Mouse (Mus musculus) thymus, postnatal 10 days (tissue): ENCODE results near the gene Dld.

ENCODE experiments used
- DNase-seq, 2 experiments: peaks; one replicate each; pipeline ENCODE4 v3.0.0; 2021; ENCODE audit warnings: low spot score in 2 of 2

Gene Dld

DNA sequence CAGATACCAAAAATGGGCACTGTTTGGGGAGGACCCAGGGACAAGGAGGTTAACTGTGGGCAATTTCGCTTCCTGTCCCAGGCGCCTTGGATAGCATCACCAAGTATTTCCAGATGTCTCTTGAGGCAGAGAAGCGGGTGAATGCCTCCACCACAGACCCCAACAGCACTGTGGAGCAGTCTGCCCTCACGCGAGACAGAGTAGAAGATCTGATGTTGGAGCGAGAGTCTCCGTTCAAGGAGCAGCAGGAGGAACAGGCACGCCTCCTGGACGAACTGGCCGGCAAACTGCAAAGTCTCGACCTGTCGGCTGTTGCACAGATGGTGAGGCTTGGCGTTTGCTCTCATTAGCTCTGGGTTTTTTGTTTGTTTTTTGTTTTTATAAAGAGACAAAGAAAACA, 30.4 kb downstream of the Dld start:
- DNase-seq = no peak

GRCm38 (mm10) chr12:31318409-31318963, 32.8 kb downstream of the Dld start:
- DNase-seq = no peak

DNA sequence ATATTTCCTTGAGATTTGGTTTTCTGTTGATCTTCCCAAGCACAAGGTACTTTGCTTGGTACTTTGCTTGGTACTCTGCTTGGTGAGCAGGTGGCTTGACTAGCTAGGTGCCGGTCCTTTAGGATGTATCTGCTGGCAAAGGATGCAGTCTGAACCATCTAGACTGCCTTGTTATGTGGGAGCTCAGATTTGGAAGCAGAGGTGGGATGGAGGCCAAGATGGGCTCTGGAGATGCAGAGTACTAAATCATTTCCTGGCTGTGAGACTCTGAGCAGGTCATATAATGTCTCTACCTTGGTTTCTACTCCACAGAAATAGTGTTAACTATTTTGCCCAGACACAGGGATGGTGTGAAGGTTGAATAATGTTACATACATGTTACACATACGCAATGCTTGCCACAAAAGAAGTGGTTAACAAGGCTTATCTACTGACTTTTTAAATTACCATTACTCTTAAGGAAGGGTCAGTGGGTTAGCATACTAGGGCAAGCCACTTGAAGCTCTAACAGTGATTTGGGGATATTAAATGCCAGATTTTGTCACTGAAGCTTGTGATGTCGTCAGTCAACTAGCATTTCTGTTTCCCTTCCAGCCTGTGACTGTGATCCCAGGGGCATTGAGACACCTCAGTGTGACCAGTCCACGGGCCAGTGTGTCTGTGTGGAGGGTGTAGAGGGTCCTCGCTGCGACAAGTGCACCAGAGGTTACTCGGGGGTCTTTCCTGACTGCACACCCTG, 33.4 kb downstream of the Dld start:
- no peak for DNase-seq

GRCm38 (mm10) chr12:31315961-31316360, 35.3 kb downstream of the Dld start:
- DNase-seq = no peak

DNA sequence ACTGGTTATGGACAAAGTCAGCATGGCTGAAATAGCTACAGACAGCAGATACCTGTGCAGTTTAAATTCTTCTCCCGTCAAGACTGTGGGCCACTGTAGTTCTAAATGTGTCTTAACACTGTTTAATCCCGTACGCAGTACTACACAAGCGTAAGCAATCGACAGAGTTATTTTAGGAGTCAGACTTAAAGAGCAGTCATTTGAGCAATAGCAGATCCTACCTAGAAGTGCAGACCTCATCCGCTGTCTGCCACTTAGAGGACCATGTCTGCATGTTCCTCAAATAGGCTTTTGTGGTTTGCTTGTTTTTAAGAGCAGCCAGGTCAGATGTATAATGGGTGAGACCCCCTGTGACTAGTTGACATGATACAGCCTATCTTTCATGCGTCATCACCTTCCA, 36.9 kb downstream of the Dld start:
- no peak for DNase-seq

DNA sequence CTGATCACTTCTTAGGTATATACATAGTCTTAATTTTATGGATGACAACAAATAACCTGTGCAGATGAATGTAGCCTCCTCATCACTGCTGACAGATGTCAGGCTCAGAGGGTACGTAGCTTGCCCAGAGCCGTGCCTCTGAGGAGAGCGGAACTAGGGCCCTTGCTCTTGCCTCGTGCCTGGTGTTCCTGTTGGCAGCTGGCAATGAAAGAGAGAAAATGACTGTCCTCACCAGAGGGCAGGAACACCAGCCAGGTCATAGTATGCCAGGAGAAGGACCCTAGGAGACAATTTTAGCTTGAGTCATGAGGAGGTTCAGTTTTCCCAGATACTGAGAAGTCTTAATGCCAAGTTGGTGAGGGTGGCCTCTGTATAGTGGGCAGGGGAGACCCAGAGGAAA, 38.1 kb downstream of the Dld start:
- no peak for DNase-seq

GRCm38 (mm10) chr12:31312281-31312680, 39.0 kb downstream of the Dld start:
- DNase-seq = no peak

DNA sequence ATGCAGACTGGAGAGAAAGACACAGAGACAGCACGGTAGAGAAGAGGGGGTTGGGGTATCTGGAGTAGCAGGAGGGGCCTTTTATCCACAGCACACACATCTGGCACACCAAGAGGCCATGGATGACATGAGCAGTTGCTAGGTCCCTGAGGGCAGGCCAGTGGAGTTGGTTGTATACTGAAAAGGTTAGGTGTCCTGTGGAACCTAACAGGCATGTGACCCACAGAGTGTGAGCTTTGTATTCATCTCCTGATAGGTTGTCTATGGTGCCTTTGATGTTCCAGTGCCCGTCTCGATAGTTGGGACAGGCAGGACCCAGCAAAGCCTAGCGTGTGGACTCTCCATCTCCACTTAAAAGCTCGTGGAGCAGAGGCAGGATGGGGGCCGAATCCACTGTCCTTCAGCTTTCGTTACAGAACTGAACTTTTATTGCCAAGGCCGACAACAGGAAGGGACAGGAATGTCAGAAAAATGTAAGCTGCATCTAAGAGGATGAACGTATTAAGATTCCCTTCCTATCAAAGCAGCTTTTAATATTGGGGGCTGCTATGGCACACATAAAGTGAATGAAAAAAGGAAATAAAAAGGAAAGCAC, 39.5 kb downstream of the Dld start:
- DNase-seq = no peak

DNA sequence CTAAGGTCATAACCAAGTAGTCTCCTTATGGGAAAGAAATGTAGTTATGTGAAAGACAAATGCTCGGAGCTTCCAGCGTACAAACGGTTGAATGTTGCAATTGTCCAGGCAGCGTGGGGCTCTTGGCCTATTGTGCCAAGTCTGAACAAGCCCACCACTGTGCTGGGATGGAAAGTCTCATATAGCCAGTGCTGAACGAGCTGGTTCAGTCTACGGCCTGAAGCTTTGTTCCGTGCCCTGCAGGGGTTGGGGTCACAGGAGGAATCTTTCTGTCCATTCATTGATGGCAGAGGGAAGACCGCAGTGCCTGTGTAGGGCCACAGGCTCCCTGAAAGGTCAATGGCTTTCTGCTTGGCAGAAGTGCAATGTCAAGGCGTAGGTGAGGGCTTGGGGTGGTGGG, 40.6 kb downstream of the Dld start:
- no peak for DNase-seq

DNA sequence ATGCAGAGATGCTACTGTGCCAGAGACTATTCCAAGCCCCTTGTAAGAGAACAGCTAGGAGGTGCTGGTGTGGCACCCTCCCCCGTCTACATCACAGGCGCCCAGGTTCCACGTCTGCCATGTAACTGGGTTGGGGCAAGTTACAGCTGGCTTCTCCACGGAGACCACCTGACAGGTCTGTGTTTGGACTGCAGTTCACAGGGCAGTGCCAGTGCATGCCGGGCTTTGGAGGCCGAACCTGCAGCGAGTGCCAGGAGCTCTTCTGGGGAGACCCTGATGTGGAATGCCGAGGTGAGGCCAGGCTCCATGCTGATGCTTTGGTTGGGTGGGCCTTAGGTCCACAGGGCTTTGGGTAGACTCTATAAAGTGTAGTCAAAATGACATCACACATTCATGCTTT, 43.5 kb downstream of the Dld start:
- no peak for DNase-seq

- no peak for DNase-seq
Measured at GRCm38 (mm10) chr12:31307011-31307410, 44.2 kb downstream of the Dld start.

DNA sequence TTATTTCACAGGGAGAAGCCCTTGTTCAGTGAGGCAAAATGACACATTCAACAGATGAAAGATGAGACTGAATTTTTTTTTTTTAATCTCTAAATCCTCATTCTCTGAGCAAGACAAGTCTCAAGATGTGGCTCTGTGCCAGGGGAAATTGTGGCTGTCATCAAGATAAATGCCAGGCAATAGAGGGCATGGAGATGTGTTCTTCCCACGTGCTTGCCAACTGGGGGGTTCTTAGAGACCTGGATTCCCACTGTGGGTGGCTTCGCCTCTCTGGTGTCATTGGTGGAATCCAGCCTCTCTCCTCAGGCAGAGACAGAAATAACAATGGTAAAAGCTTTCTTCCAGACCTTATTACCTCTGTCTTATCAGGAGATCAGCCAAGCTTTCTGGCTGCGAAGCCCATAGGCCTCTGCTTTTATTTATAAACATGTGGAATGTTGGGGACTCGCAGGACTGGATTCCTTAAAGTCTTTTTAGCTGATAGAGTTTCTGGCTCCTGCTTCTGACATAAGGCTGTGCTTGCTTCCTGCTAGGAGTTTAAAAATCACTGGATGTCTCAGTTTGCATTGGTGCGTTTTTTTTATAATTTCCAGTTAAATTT, 45.1 kb downstream of the Dld start:
- DNase-seq = no peak

- no peak for DNase-seq
Measured at GRCm38 (mm10) chr12:31302766-31303511, 48.3 kb downstream of the Dld start.

DNA sequence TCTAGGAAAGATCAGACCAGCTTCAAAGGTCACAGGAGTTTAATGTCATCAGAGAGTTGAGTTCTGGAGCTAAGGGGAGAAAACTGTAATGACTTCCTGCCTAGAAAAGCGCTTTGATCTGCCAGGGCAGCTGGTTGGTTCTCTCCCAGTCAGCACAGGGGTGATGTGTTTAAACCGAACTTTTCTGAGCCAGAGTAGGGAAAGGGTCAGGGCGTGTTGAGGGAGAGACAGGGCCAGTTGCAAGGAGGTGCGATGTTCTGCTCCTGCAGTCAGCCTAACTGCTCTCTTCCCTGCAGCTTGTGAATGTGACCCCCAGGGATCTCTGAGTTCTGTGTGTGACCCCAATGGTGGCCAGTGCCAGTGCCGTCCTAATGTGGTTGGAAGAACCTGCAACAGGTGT, 49.0 kb downstream of the Dld start:
- DNase-seq = no peak

DNA sequence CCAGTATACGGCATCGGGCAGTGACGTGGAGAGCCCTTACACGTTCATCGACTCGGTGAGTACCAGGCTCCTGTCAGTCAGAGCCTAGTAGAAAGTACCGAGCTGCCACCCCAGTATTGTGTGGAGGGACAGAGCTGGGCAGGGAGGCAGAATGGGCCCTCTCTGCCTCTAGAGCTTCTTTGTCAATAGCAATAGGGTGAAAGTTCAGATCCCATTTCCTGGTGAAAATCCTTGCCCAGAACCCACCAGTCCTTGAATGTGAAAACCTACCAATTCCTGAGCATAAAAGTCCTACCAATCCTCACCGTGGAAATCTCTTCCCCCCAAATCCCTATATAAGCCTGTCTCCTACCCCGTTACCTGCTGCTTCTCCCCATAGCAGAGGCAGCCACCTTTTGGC, 51.0 kb downstream of the Dld start:
- no peak for DNase-seq

DNA sequence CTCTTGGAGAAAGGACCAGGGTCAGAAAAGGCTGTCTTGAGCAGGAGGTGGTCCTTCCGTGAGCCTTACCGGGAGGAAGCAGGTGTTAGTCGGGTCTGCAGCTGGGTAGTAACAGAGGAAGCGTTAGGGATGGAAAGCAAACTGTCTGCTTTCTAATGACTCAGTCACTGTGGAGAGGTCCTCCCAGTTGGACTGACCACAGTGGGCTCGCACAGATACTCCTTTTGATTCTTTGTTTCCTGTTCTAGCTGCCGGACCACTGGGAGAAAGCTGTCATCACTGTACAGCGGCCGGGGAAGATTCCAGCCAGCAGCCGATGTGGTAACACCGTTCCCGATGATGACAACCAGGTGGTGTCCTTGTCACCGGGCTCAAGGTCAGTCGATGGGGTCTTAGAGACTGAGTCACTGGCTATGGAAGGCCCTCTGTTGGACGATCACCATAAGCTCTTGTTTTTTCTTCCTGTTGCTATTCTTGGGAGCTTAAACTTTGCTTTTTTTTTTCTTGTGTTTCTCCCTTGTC, 51.5 kb downstream of the Dld start:
- no peak for DNase-seq

DNA sequence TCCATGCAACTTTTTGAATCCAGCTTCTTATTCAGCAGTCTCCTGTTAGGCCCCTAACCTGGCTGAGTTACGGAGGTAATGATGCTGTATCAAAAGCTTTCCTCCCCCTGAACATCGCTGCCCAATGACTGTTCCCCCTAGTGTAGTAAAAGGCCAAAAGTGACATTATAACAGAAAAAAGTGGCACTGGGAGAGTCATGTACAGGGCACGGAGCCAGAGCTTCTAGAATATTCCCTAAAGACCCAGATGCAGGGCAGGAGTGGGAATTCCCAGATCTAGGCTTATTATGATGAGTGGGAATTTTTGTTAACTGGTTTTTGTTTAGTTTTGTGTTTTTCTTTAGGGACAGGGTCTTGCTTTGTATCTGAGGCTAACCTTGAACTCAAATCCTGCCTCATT, 52.1 kb downstream of the Dld start:
- DNase-seq = no peak

GRCm38 (mm10) chr12:31298530-31298929, 52.7 kb downstream of the Dld start:
- no peak for DNase-seq

DNA sequence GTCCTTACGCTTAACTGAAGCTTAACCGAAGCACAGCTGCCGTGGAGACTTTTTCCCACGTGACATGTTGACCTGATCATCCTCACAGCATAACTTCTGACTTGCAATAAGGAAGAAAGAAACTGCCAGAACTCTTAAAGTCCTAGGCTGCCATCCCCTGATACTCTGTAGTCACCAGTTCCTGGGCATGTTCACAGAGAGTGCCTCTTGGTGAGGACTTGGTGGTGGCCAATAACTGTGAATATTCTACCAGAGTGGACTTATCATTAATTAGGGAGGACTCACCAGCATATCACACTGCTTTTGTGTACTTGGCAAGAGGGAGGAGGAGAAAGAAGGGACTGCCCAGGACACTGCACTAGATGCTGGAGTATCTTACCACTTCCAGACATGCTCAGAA, 53.1 kb downstream of the Dld start:
- DNase-seq = no peak

- no peak for DNase-seq
Measured at GRCm38 (mm10) chr12:31296097-31296496, 55.2 kb downstream of the Dld start.

- no peak for DNase-seq
Measured at GRCm38 (mm10) chr12:31295505-31295904, 55.7 kb downstream of the Dld start.

DNA sequence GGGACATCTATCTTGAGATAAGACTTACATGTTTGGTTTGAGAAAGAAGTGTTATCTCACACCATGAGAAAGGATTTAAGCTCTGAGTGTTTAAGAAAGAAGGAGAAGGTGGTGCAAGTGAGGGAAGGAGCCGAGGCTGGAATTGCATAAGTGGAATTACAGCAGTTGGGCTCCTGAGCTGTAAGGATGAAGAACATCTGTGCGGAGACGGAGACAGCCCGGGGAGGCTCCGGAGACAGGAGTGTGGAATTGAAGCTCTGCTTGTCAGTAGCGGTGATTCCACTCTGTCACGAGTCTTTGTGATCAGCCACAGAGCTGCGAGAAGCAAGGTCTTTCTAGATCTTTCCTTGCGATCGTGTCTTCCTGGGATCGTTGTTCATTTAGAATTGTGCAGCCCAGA, 56.3 kb downstream of the Dld start:
- no peak for DNase-seq
